Mouse (Mus musculus) midbrain, embryonic 10.5 days (tissue): Measurements from ENCODE around the gene Hist1h2ad. TPM values are rescaled to one million over a fixed set of nuclear protein-coding genes. Genes with fewer than 3 reads are reported as not detected.
"Not testable (repeated sequence)": the region's sequence is repeated elsewhere in the genome, so short reads cannot be mapped to it uniquely, and the experiment has no call there.

Source experiments
- DNase-seq: peaks from one replicate; pipeline ENCODE4 v3.0.0-alpha.2; 2017; ENCODE audit warnings: low spot score
- H3K27ac ChIP-seq: fragments of 300-500 bp; sonication (generic); replicated peaks from 2 replicates; pipeline ENCODE4 v1.5.1; 2016; ENCODE audit warnings: mild to moderate bottlenecking
- H3K27me3 ChIP-seq: fragments of 300-500 bp; sonication (generic); 2 replicates; pipeline ENCODE4 v1.6.1; 2016; ENCODE audit warnings: low read depth, mild to moderate bottlenecking; ENCODE audit not compliant: poor library complexity, severe bottlenecking
- H3K36me3 ChIP-seq: fragments of 300-500 bp; sonication (generic); 2 replicates; pipeline ENCODE4 v1.6.1; 2016; ENCODE audit warnings: mild to moderate bottlenecking, moderate library complexity
- H3K4me1 ChIP-seq: fragments of 300-500 bp; sonication (generic); 2 replicates; pipeline ENCODE4 v1.6.1; 2016
- H3K4me3 ChIP-seq: fragments of 300-500 bp; sonication (generic); 2 replicates; pipeline ENCODE4 v1.5.1; 2016; ENCODE audit warnings: mild to moderate bottlenecking, moderate library complexity
- H3K9me3 ChIP-seq: fragments of 300-500 bp; sonication (generic); replicated peaks from 2 replicates; pipeline ENCODE4 v1.6.1; 2016; ENCODE audit warnings: mild to moderate bottlenecking
- WGBS: fragments of 180-500 bp; shearing (Covaris S2); methylation state at CpG from one replicate; pipeline ENCODE4 v1.1.7; 2016; 5-methylcytosine and 5-hydroxymethylcytosine counted together
- polyA plus RNA-seq: library from polyadenylated mRNA; unstranded; fragments of >200 nt; fragmentation: Nextera tagmentation; extraction: Ambion mirVana; gene quantifications from 2 replicates; pipeline ENCODE4 v1.2.1, GENCODE M21; 2016

Hist1h2ad gene
- 0.67 and 1.3 TPM in 2 replicates for polyA plus RNA-seq

GRCm38 (mm10) chr13:23573898-23574524 lies at the start of gene Hist1h2ad, which contains the start of gene Hist1h2bf:
Gene Hist1h2ad, plus strand, starts transcription at chr13:23574381.
Gene Hist1h2bf, minus strand, starts transcription at chr13:23574196.
- not testable (repeated sequence) for H3K9me3 ChIP-seq, H3K27me3 ChIP-seq, H3K36me3 ChIP-seq
- Histone ChIP-seq H3K4me3 (peak within 1 kb of the TSS; percentile 61), H3K27ac (peak within 1 kb of the TSS; percentile 97), H3K4me1 (peaks cover 49% of the 10 kb centered on the region)
- peak; percentile 90 for DNase-seq
- 1% methylated on average over 42 of the region's 42 CpGs for WGBS

GRCm38 (mm10) chr13:23524654-23525053 lies 49.5 kb upstream of the Hist1h2ad start:
- peak; percentile 87 for DNase-seq
- no peaks in the 10 kb centered on the region for H3K27me3 ChIP-seq
- 7% methylated on average over 5 of the region's 5 CpGs for WGBS
- H3K4me3 ChIP-seq = peak overlapping the region; percentile 29
- H3K36me3 ChIP-seq = no peaks in the 10 kb centered on the region
- H3K9me3 ChIP-seq = no peaks in the 10 kb centered on the region
- H3K27ac ChIP-seq = no peak overlapping the region
- peaks cover 39% of the 10 kb centered on the region for H3K4me1 ChIP-seq

- 3% methylated on average over 10 of the region's 10 CpGs for WGBS
Observed at GRCm38 (mm10) chr13:23525901-23526300, 48.3 kb upstream of the Hist1h2ad start.

GRCm38 (mm10) chr13:23526312-23526711 lies 47.9 kb upstream of the Hist1h2ad start:
- Histone ChIP-seq H3K4me3 (peak overlapping the region; percentile 51), H3K9me3 (no peaks in the 10 kb centered on the region), H3K27me3 (no peaks in the 10 kb centered on the region), H3K4me1 (peaks cover 35% of the 10 kb centered on the region), H3K36me3 (no peaks in the 10 kb centered on the region), H3K27ac (peak overlapping the region; percentile 78)
- WGBS = 0% methylated on average over 17 of the region's 17 CpGs
- DNase-seq = peak; percentile 90

More at GRCm38 (mm10) chr13:23525901-23526300, 48.3 kb upstream of the Hist1h2ad start:
- H3K4me3 ChIP-seq = peak overlapping the region; percentile 51
- no peak overlapping the region for H3K27ac ChIP-seq
- H3K9me3 ChIP-seq = no peaks in the 10 kb centered on the region
- peaks cover 35% of the 10 kb centered on the region for H3K4me1 ChIP-seq
- H3K36me3 ChIP-seq = no peaks in the 10 kb centered on the region
- DNase-seq = no peak
- H3K27me3 ChIP-seq = no peaks in the 10 kb centered on the region

GRCm38 (mm10) chr13:23529005-23529404 lies 45.2 kb upstream of the Hist1h2ad start:
- Histone ChIP-seq H3K4me1 (peaks cover 46% of the 10 kb centered on the region), H3K36me3 (no peaks in the 10 kb centered on the region), H3K27ac (no peak overlapping the region; the same call in 1 of the 2 replicates), H3K4me3 (peak overlapping the region; percentile 17; the same call in 1 of the 2 replicates), H3K9me3 (no peaks in the 10 kb centered on the region), H3K27me3 (no peaks in the 10 kb centered on the region)
- DNase-seq = no peak
- 90% methylated on average over 5 of the region's 5 CpGs for WGBS

GRCm38 (mm10) chr13:23529480-23530165 lies 44.6 kb upstream of the Hist1h2ad start:
- Histone ChIP-seq H3K9me3 (no peaks in the 10 kb centered on the region), H3K27me3 (no peaks in the 10 kb centered on the region), H3K4me3 (peak overlapping the region; percentile 65), H3K36me3 (no peaks in the 10 kb centered on the region), H3K4me1 (peaks cover 50% of the 10 kb centered on the region), H3K27ac (peak overlapping the region; percentile 97)
- no peak for DNase-seq
- 35% methylated on average over 2 of the region's 2 CpGs for WGBS

- Histone ChIP-seq H3K9me3 (no peaks in the 10 kb centered on the region), H3K36me3 (no peaks in the 10 kb centered on the region), H3K4me1 (peaks cover 49% of the 10 kb centered on the region), H3K4me3 (peak overlapping the region; percentile 65), H3K27me3 (no peaks in the 10 kb centered on the region), H3K27ac (peak overlapping the region; percentile 97)
- no peak for DNase-seq
- under 1% methylated on average over 20 of the region's 20 CpGs for whole genome bisulfite sequencing
Observed at GRCm38 (mm10) chr13:23530181-23530900, 43.8 kb upstream of the Hist1h2ad start.

- Histone ChIP-seq H3K4me3 (peak within 1 kb of the TSS; percentile 65), H3K36me3 (no peaks in the 10 kb centered on the region), H3K27ac (peak within 1 kb of the TSS; percentile 97), H3K27me3 (no peaks in the 10 kb centered on the region), H3K9me3 (no peaks in the 10 kb centered on the region), H3K4me1 (peaks cover 45% of the 10 kb centered on the region)
- peak; percentile 96 for DNase-seq
- under 1% methylated on average over 64 of the region's 70 CpGs for WGBS
Observed at GRCm38 (mm10) chr13:23530901-23531875, 43.0 kb upstream of the Hist1h2ad start, which contains the start of gene Hist1h4h. Gene Hist1h4h, plus strand, starts transcription at chr13:23531050.

GRCm38 (mm10) chr13:23532262-23533075 lies 41.7 kb upstream of the Hist1h2ad start:
- WGBS = 28% methylated on average over 9 of the region's 9 CpGs

GRCm38 (mm10) chr13:23533560-23534367 lies 40.4 kb upstream of the Hist1h2ad start, which contains the start of gene Hist1h2af:
Gene Hist1h2af, plus strand, starts transcription at chr13:23533906.
- under 1% methylated on average over 31 of the region's 53 CpGs for WGBS
- not testable (repeated sequence) for H3K9me3 ChIP-seq, H3K27me3 ChIP-seq, H3K36me3 ChIP-seq
- Histone ChIP-seq H3K4me3 (peak within 1 kb of the TSS; percentile 65), H3K27ac (peak within 1 kb of the TSS; percentile 97), H3K4me1 (peaks cover 54% of the 10 kb centered on the region)
- DNase-seq = peak; percentile 84

More at GRCm38 (mm10) chr13:23532262-23533075, 41.7 kb upstream of the Hist1h2ad start:
- Histone ChIP-seq H3K4me1 (peaks cover 50% of the 10 kb centered on the region), H3K36me3 (no peaks in the 10 kb centered on the region), H3K9me3 (no peaks in the 10 kb centered on the region), H3K27ac (peak overlapping the region; percentile 97), H3K27me3 (no peaks in the 10 kb centered on the region), H3K4me3 (peak overlapping the region; percentile 65)
- DNase-seq = no peak
